Mouse (Mus musculus) bone marrow macrophage, adult 2 months (primary cell): ENCODE data around the gene Atm.

ENCODE experiments used
- CTCF ChIP-seq: IDR thresholded peaks from 2 replicates; pipeline ENCODE4 v1.5.1; 2012; ENCODE audit warnings: low read depth, mild to moderate bottlenecking, low read length, moderate library complexity
- POLR2A ChIP-seq: IDR thresholded peaks from 2 replicates; pipeline ENCODE4 v1.6.1; 2012; ENCODE audit warnings: mild to moderate bottlenecking, low read depth, low read length, borderline replicate concordance

DNA sequence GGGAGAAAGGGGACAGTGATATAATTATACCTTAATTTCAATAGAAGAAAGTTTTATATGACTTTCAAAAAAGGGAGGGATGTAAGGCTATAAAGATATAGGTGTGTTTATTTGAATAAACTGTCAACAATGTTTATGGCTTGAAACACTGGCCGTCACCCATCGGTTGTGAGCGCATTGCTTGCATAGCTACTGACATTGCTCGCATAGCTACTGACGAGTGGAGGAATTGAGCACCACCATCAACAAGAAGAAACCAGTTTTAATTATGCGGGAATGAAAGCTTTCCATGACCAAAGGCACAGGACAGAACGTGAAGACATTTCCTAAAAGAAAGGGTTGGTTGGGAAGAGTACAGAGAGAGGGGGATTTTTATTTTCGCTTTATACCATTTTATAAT lies 135.4 kb downstream of the Atm start:
- TF ChIP-seq CTCF = no peak
- TF ChIP-seq POLR2A = no peak
